ENCODE assay signal across 8 mouse cellular contexts in the genomic region with DNA sequence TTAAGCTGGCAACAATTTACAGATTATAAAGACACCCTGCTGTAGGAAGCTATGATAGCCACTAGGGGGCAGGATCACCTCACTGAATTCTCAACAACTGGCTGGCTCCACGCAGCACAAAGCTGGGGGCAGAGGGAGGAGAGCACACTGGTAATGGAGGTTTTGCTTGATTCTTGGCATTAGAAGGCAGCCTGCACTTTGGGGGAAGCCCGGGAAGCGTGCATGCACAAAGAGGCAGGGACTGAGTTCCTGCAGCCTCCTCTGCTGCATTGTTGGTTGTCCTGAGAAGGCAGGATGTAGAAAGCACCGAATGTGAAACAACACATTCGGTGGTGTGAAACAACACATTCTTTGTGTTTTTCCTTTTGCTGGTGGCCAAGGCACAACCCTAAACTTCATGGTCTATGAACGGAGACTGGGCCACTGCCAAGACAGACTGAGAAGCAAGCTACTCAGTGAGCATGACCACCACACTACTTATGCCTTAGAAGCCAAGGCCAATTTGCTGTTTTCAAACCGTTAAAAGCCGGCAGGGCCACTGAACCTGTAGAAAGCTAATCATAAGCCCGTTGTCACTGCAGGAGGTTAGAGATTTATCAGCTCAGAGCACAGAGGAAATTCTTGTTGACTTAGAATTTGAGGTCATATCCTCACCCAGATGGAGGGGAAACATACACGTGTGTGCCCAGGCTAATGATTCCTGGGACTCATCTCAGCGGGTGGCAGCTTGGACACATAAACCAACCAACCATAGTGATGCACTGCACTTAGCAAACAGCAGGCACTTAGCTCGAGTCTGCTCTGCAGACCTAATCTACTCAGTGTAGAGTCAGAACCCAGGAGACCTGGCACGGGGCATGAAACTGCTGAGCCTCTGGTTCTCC.
DNase-seq lines count a peak whose midpoint lies in the region; ATAC-seq lines count a peak whose summit lies in the region.

No protein-coding gene starts in this region.

- WGBS in intestine, embryonic 14.5 days, result 41% methylated on average over 13 of the region's 13 CpGs
- 52% methylated on average over 13 of the region's 13 CpGs for WGBS in midbrain, embryonic 10.5 days

- ATAC-seq in CD4-positive, CD25-positive, alpha-beta regulatory T cell, adult 4 months, result no peak
- ATAC-seq in intestine, embryonic 14.5 days (replicated peaks; ENCODE audit: low FRiP score, low TSS enrichment, low read depth), result peak; percentile 75

- peak; percentile 51 for DNase-seq in CD4-positive, CD25-positive, alpha-beta regulatory T cell, adult 2 months (ENCODE audit: low read depth, low spot score)
- DNase-seq in embryo, embryonic 11 days, result peak; percentile 87
- DNase-seq in gastrocnemius, postnatal 25 days, result peak; percentile 47
- peak; percentile 81 for DNase-seq in intestine, embryonic 14.5 days (ENCODE audit: low spot score)
- DNase-seq in left cerebral cortex, adult 9 months (ENCODE audit: low spot score in 2 of 2), result peak; percentile 25 to 81
- peak; percentile 71 for DNase-seq in midbrain, embryonic 10.5 days (ENCODE audit: low spot score)
- DNase-seq in right cerebral cortex, postnatal 36 days (ENCODE audit: low spot score in 2 of 2), result peak; percentile 56 to 59

- peak overlapping the region; percentile 25 for H3K4me2 ChIP-seq in intestine, embryonic 14.5 days (ENCODE audit: low read length)

- H3K4me1 ChIP-seq in intestine, embryonic 14.5 days (replicated peaks; ENCODE audit: control insufficient read depth, insufficient read depth, low read length), result peaks cover 5% of the 10 kb centered on the region
- H3K4me1 ChIP-seq in midbrain, embryonic 10.5 days, result 0 out of 2 replicates have a peak, but pooled peaks cover 5% of the 10 kb centered on the region

- H3K36me3 ChIP-seq in intestine, embryonic 14.5 days (ENCODE audit: control insufficient read depth, insufficient read depth, low read length), result peaks cover 5% of the 10 kb centered on the region; the same call in 1 of the 2 replicates
- no peaks in the 10 kb centered on the region for H3K36me3 ChIP-seq in midbrain, embryonic 10.5 days

- no peaks in the 10 kb centered on the region for H3K27me3 ChIP-seq in intestine, embryonic 14.5 days (replicated peaks; ENCODE audit: control insufficient read depth, insufficient read depth, low read length)
- H3K27me3 ChIP-seq in midbrain, embryonic 10.5 days (ENCODE audit: low read depth, poor library complexity, severe bottlenecking), result no peaks in the 10 kb centered on the region

- H3K27ac ChIP-seq in intestine, embryonic 14.5 days (ENCODE audit: low read depth), result no peak overlapping the region
- H3K27ac ChIP-seq in midbrain, embryonic 10.5 days (replicated peaks), result peak overlapping the region; percentile 78

- H3K9ac ChIP-seq in intestine, embryonic 14.5 days (ENCODE audit: low read length), result 0 out of 2 replicates have a peak overlapping the region, but pooled peaks have one; percentile 16

- H3K4me3 ChIP-seq in intestine, embryonic 14.5 days (ENCODE audit: low read depth, low read length), result no peak overlapping the region
- H3K4me3 ChIP-seq in midbrain, embryonic 10.5 days, result no peak overlapping the region

- H3K9me3 ChIP-seq in intestine, embryonic 14.5 days (ENCODE audit: control insufficient read depth, low read length), result no peaks in the 10 kb centered on the region
- no peaks in the 10 kb centered on the region for H3K9me3 ChIP-seq in midbrain, embryonic 10.5 days (replicated peaks)
